Mouse (Mus musculus): Measurements from ENCODE around the gene Ints6. TPM values are rescaled to one million over a fixed set of nuclear protein-coding genes. Genes with fewer than 3 reads are reported as not detected.

The Ints6 gene
- 18.1 and 25.4 TPM in 2 replicates for polyA plus RNA-seq (2016; fragmentation: Nextera tagmentation; extraction: Ambion mirVana)

GRCm38 (mm10) chr14:62761036-62761881 is at the start of gene Ints6:
Gene Ints6, minus strand, starts transcription at chr14:62761169.
- DNase-seq (ENCODE audit: low spot score) = peak; percentile 95
- peaks cover 19% of the 10 kb centered on the region for H3K4me1 ChIP-seq
- H3K4me3 ChIP-seq = peak within 1 kb of the TSS; percentile 96
- under 1% methylated on average over 72 of the region's 72 CpGs for WGBS
- H3K27me3 ChIP-seq (ENCODE audit: low read depth, poor library complexity, severe bottlenecking) = no peaks in the 10 kb centered on the region
- H3K27ac ChIP-seq = peak within 1 kb of the TSS; percentile 99
- H3K9me3 ChIP-seq (replicated peaks) = no peaks in the 10 kb centered on the region
- peaks cover 19% of the 10 kb centered on the region for H3K36me3 ChIP-seq

- no peaks in the 10 kb centered on the region for H3K9me3 ChIP-seq (replicated peaks)
- 53% methylated on average over 7 of the region's 7 CpGs for WGBS
- no peaks in the 10 kb centered on the region for H3K4me1 ChIP-seq
- H3K4me3 ChIP-seq = no peak overlapping the region
- no peaks in the 10 kb centered on the region for H3K27me3 ChIP-seq (ENCODE audit: low read depth, poor library complexity, severe bottlenecking)
- DNase-seq (ENCODE audit: low spot score) = no peak
- H3K27ac ChIP-seq = no peak overlapping the region
- H3K36me3 ChIP-seq = no peaks in the 10 kb centered on the region
Measured at GRCm38 (mm10) chr14:62808661-62809523, 47.9 kb upstream of the Ints6 start.

GRCm38 (mm10) chr14:62806921-62807320 is 46.0 kb upstream of the Ints6 start:
- Histone ChIP-seq H3K36me3 (no peaks in the 10 kb centered on the region), H3K4me1 (no peaks in the 10 kb centered on the region), H3K9me3 (replicated peaks) (no peaks in the 10 kb centered on the region), H3K4me3 (no peak overlapping the region), H3K27me3 (ENCODE audit: low read depth, poor library complexity, severe bottlenecking) (no peaks in the 10 kb centered on the region), H3K27ac (no peak overlapping the region)
- DNase-seq (ENCODE audit: low spot score) = no peak
- WGBS = 65% methylated on average over 3 of the region's 3 CpGs

GRCm38 (mm10) chr14:62803204-62803603 is 42.2 kb upstream of the Ints6 start:
- H3K36me3 ChIP-seq = no peaks in the 10 kb centered on the region
- WGBS = 66% methylated on average over 5 of the region's 5 CpGs

GRCm38 (mm10) chr14:62800791-62801190 is 39.8 kb upstream of the Ints6 start:
- 83% methylated on average over 3 of the region's 3 CpGs for WGBS
- DNase-seq (ENCODE audit: low spot score) = no peak
- H3K4me1 ChIP-seq = peaks cover 13% of the 10 kb centered on the region

More at GRCm38 (mm10) chr14:62803204-62803603, 42.2 kb upstream of the Ints6 start:
- no peak for DNase-seq (ENCODE audit: low spot score)
- Histone ChIP-seq H3K4me3 (no peak overlapping the region), H3K4me1 (peaks cover 9% of the 10 kb centered on the region), H3K27ac (no peak overlapping the region), H3K9me3 (replicated peaks) (no peaks in the 10 kb centered on the region), H3K27me3 (ENCODE audit: low read depth, poor library complexity, severe bottlenecking) (no peaks in the 10 kb centered on the region)

GRCm38 (mm10) chr14:62798608-62799101 is 37.7 kb upstream of the Ints6 start:
- WGBS = 2% methylated on average over 4 of the region's 4 CpGs
- Histone ChIP-seq H3K36me3 (no peaks in the 10 kb centered on the region), H3K9me3 (replicated peaks) (no peaks in the 10 kb centered on the region), H3K4me3 (peak overlapping the region; percentile 48), H3K27me3 (ENCODE audit: low read depth, poor library complexity, severe bottlenecking) (no peaks in the 10 kb centered on the region), H3K4me1 (peaks cover 13% of the 10 kb centered on the region), H3K27ac (no peak overlapping the region)
- peak; percentile 58 for DNase-seq (ENCODE audit: low spot score)

More at GRCm38 (mm10) chr14:62800791-62801190, 39.8 kb upstream of the Ints6 start:
- Histone ChIP-seq H3K4me3 (no peak overlapping the region), H3K36me3 (no peaks in the 10 kb centered on the region), H3K27me3 (ENCODE audit: low read depth, poor library complexity, severe bottlenecking) (no peaks in the 10 kb centered on the region), H3K9me3 (replicated peaks) (no peaks in the 10 kb centered on the region), H3K27ac (no peak overlapping the region)

GRCm38 (mm10) chr14:62795719-62796118 is 34.8 kb upstream of the Ints6 start:
- WGBS = 69% methylated on average over 7 of the region's 7 CpGs
- Histone ChIP-seq H3K4me1 (peaks cover 13% of the 10 kb centered on the region), H3K4me3 (no peak overlapping the region), H3K36me3 (no peaks in the 10 kb centered on the region), H3K9me3 (replicated peaks) (no peaks in the 10 kb centered on the region), H3K27ac (no peak overlapping the region), H3K27me3 (ENCODE audit: low read depth, poor library complexity, severe bottlenecking) (no peaks in the 10 kb centered on the region)
- DNase-seq (ENCODE audit: low spot score) = no peak

- H3K27me3 ChIP-seq (ENCODE audit: low read depth, poor library complexity, severe bottlenecking) = no peaks in the 10 kb centered on the region
Measured at GRCm38 (mm10) chr14:62789282-62789681, 28.3 kb upstream of the Ints6 start.

GRCm38 (mm10) chr14:62782981-62783380 is 22.0 kb upstream of the Ints6 start:
- Histone ChIP-seq H3K36me3 (no peaks in the 10 kb centered on the region), H3K27me3 (ENCODE audit: low read depth, poor library complexity, severe bottlenecking) (no peaks in the 10 kb centered on the region), H3K27ac (no peak overlapping the region), H3K4me1 (no peaks in the 10 kb centered on the region), H3K4me3 (no peak overlapping the region), H3K9me3 (replicated peaks) (no peaks in the 10 kb centered on the region)
- 89% methylated on average over 5 of the region's 5 CpGs for WGBS
- DNase-seq (ENCODE audit: low spot score) = no peak

More at GRCm38 (mm10) chr14:62789282-62789681, 28.3 kb upstream of the Ints6 start:
- H3K27ac ChIP-seq = no peak overlapping the region
- no peaks in the 10 kb centered on the region for H3K9me3 ChIP-seq (replicated peaks)
- 73% methylated on average over 4 of the region's 4 CpGs for WGBS
- no peaks in the 10 kb centered on the region for H3K36me3 ChIP-seq
- no peak for DNase-seq (ENCODE audit: low spot score)
- H3K4me3 ChIP-seq = no peak overlapping the region
- no peaks in the 10 kb centered on the region for H3K4me1 ChIP-seq

- DNase-seq (ENCODE audit: low spot score) = no peak
- Histone ChIP-seq H3K4me1 (no peaks in the 10 kb centered on the region), H3K9me3 (replicated peaks) (no peaks in the 10 kb centered on the region), H3K36me3 (no peaks in the 10 kb centered on the region), H3K27me3 (ENCODE audit: low read depth, poor library complexity, severe bottlenecking) (no peaks in the 10 kb centered on the region), H3K4me3 (no peak overlapping the region), H3K27ac (no peak overlapping the region)
- 82% methylated on average over 9 of the region's 9 CpGs for WGBS
Measured at GRCm38 (mm10) chr14:62780520-62781316, 19.7 kb upstream of the Ints6 start.

GRCm38 (mm10) chr14:62778095-62778494 is 17.1 kb upstream of the Ints6 start:
- Histone ChIP-seq H3K27ac (no peak overlapping the region), H3K9me3 (replicated peaks) (no peaks in the 10 kb centered on the region), H3K36me3 (no peaks in the 10 kb centered on the region), H3K27me3 (ENCODE audit: low read depth, poor library complexity, severe bottlenecking) (no peaks in the 10 kb centered on the region), H3K4me3 (no peak overlapping the region), H3K4me1 (no peaks in the 10 kb centered on the region)
- DNase-seq (ENCODE audit: low spot score) = no peak
- 97% methylated on average over 9 of the region's 9 CpGs for WGBS

GRCm38 (mm10) chr14:62775034-62775433 is 14.1 kb upstream of the Ints6 start:
- no peak overlapping the region for H3K4me3 ChIP-seq
- no peaks in the 10 kb centered on the region for H3K36me3 ChIP-seq
- no peaks in the 10 kb centered on the region for H3K27me3 ChIP-seq (ENCODE audit: low read depth, poor library complexity, severe bottlenecking)
- H3K27ac ChIP-seq = no peak overlapping the region
- no peak for DNase-seq (ENCODE audit: low spot score)
- H3K9me3 ChIP-seq (replicated peaks) = no peaks in the 10 kb centered on the region
- 81% methylated on average over 3 of the region's 3 CpGs for WGBS
- no peaks in the 10 kb centered on the region for H3K4me1 ChIP-seq

All from limb, embryonic 10.5 days (tissue).